Mouse (Mus musculus) kidney, postnatal 4 days (tissue): ENCODE measurements around the gene Abi2.
"Not testable (repeated sequence)": the region's sequence is repeated elsewhere in the genome, so short reads cannot be mapped to it uniquely, and the experiment has no call there.

Experiments
- DNase-seq, 2 experiments: peaks; one replicate each; pipeline ENCODE4 v3.0.0; 2021; ENCODE audit warnings: mixed read lengths in 2 of 2

Gene Abi2

GRCm38 (mm10) chr1:60409168-60409828 is at the start of gene Abi2:
Abi2 (plus strand) TSS chr1:60409619.
- peak; percentile 97 to 98 for DNase-seq

GRCm38 (mm10) chr1:60361626-60362025 is 47.8 kb upstream of the Abi2 start:
- DNase-seq, result no peak

- DNase-seq, result no peak
Observed at GRCm38 (mm10) chr1:60376556-60376955, 32.9 kb upstream of the Abi2 start.

GRCm38 (mm10) chr1:60381910-60382309 is 27.5 kb upstream of the Abi2 start:
- no peak for DNase-seq

GRCm38 (mm10) chr1:60404848-60405247 is 4.6 kb upstream of the Abi2 start:
- DNase-seq, result peak; percentile 8 to 22

- no peak for DNase-seq
Observed at GRCm38 (mm10) chr1:60408501-60409167, 785 bp upstream of the Abi2 start.

GRCm38 (mm10) chr1:60409928-60410817 is 754 bp downstream of the Abi2 start:
- DNase-seq, result peak; percentile 63 to 76

GRCm38 (mm10) chr1:60416724-60417123 is 7.3 kb downstream of the Abi2 start:
- no peak for DNase-seq

- DNase-seq, result peak in 1 of 2 experiments; percentile 9
Observed at GRCm38 (mm10) chr1:60423882-60424281, 14.5 kb downstream of the Abi2 start.

- no peak for DNase-seq
Observed at GRCm38 (mm10) chr1:60428341-60428740, 18.9 kb downstream of the Abi2 start.

- peak; percentile 23 to 27 for DNase-seq
Observed at GRCm38 (mm10) chr1:60428932-60429331, 19.5 kb downstream of the Abi2 start.

GRCm38 (mm10) chr1:60431531-60431930 is 22.1 kb downstream of the Abi2 start:
- no peak for DNase-seq

- DNase-seq, result no peak
Observed at GRCm38 (mm10) chr1:60432497-60432896, 23.1 kb downstream of the Abi2 start.

- DNase-seq, result not testable (repeated sequence)
Observed at GRCm38 (mm10) chr1:60441438-60441837, 32.0 kb downstream of the Abi2 start.

- peak; percentile 16 to 34 for DNase-seq
Observed at GRCm38 (mm10) chr1:60447067-60447466, 37.6 kb downstream of the Abi2 start.

GRCm38 (mm10) chr1:60449896-60450295 is 40.5 kb downstream of the Abi2 start:
- DNase-seq, result no peak

- DNase-seq, result no peak
Observed at GRCm38 (mm10) chr1:60460623-60461022, 51.2 kb downstream of the Abi2 start.

GRCm38 (mm10) chr1:60469491-60469890 is 60.1 kb downstream of the Abi2 start:
- DNase-seq, result no peak

GRCm38 (mm10) chr1:60470541-60470940 is 61.1 kb downstream of the Abi2 start:
- no peak for DNase-seq

GRCm38 (mm10) chr1:60481561-60481960 is 72.1 kb downstream of the Abi2 start:
- no peak for DNase-seq

GRCm38 (mm10) chr1:60482881-60483280 is 73.5 kb downstream of the Abi2 start:
- DNase-seq, result no peak

- DNase-seq, result no peak
Observed at GRCm38 (mm10) chr1:60485649-60486048, 76.2 kb downstream of the Abi2 start.

- no peak for DNase-seq
Observed at GRCm38 (mm10) chr1:60488635-60489034, 79.2 kb downstream of the Abi2 start.
